Mouse (Mus musculus): ENCODE measurements at regions not wholly inside any gene's neighbourhood (a gene's known extent, or its start where the extent isn't known, plus 50 kb on each side); places are given as distances from the start of the nearest gene placed in this dataset.
"Not testable (repeated sequence)": the region's sequence is repeated elsewhere in the genome, so short reads cannot be mapped to it uniquely, and the experiment has no call there.

DNA sequence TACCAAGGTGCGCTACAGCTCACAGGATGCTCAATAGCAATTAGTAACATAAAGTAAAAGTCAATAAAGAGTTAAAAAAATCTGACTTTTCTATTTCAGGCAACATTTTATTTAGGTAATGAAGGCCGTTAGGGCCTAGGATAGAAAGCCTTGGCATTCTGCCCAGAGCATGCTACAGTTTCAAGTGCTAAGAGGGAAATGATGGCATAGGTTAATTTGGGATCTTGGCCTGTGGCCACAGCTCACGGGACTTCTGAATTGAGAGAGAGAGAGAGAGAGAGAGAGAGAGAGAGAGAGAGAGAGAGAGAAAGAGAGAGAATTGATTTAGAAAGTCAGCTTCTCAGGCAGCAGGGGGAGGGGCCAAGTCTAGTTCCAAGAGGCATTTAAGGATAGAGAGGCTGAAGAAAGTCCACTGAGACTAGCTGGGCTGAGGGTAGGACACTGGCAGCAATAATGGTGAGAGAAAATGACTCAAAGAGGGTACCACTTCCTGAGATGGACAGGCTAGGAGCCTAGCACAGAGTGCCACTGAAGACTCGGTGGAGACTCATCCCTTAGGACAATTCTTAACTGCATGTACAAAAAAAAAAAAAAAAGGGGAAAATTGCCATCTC, 52.6 kb upstream of the Klf14 start:
- no peak for DNase-seq

DNA sequence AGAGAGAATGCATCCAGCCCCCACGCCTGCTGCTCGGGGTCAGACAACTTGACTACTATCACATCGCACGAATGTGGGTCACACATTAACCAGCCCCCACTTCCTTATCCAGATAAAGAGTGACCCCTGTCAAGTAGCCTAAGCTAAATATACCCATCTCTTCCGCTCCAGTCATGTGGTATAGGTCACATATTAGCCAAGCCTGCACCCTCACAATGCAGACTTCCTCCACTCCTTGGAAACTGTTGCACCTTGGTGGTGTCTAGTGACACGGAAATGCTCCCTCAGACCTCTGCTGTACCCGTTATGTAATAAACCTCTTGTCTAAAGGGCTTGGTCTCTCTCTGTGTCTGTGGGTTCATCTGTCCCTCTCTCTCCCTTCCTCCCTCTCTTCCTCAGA, 57.7 kb upstream of the Klf14 start:
- DNase-seq, result no peak

GRCm38 (mm10) chr6:31021776-31022175, 62.9 kb upstream of the Klf14 start:
- no peak for DNase-seq

DNA sequence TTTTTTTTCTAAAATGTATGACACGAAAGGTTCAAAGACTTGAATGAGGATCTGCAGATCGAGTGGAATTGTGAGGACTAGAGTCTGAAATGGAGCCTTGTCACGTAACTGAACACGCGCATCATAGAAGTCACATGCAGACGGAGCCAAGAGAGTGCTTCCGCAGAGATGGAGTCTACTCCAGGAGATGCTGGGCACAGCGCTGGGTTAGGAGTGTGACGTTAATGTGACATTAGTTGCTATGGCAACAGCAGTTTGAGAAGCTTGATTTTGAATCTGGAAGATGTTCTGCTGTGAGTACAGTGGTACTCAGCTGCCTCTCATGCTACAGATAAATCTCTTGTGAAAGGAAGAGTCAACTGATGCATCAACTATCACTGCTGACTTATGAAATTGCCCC, 70.9 kb upstream of the Klf14 start:
- no peak for DNase-seq

GRCm38 (mm10) chr6:31031022-31031421, 72.1 kb upstream of the Klf14 start:
- no peak for DNase-seq

- no peak for DNase-seq
These were observed 73.3 kb upstream of the Klf14 start for GRCm38 (mm10) chr6:31032147-31032546.

DNA sequence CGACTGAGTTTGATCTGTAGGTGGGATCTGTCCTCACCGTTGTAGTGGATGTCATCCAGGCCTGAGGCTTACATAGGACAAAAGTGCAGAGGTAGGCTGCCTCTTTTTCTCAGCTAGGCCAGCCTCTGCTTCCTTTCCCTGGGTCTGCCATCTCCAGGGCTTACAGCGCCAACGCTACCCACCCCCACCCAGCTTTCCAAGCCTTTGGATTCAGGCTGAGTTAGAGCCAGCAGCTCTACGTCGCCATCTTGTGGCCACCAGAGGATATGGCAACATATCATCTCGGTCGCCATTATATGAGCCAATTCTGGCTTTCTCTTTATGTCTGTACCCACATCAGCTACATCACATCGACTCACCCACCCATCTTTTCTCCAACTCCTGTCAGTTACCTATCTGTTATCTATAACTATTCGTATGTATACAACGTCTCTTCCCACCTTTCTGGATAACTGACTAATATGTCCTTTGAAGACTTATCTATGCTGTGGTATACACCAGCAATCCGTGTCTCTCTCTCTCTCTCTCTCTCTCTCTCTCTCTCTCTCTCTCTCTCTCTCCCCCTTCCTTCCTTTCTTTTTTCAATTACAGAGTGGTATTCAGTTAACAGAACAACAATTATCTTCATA, 74.2 kb upstream of the Klf14 start:
- no peak for DNase-seq

DNA sequence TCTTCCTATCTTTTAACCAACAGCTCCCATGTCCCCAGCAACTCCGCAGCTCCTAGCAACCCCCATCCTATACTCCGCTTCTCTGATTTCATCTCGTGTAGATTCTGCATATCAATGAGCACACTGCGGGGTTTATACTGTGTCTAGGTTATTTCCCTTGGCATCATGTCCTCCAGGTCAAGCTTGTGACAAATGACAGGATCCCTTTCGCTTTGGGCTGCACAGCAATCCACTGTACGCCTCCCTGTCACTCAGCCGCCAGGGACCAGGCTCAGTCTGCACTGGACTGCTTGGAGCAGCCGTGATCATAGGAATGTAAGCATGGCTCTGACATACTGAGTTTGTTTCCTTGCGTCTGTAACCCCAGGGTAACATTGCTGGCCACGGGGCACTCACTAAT, 75.9 kb upstream of the Klf14 start:
- DNase-seq, result no peak

DNA sequence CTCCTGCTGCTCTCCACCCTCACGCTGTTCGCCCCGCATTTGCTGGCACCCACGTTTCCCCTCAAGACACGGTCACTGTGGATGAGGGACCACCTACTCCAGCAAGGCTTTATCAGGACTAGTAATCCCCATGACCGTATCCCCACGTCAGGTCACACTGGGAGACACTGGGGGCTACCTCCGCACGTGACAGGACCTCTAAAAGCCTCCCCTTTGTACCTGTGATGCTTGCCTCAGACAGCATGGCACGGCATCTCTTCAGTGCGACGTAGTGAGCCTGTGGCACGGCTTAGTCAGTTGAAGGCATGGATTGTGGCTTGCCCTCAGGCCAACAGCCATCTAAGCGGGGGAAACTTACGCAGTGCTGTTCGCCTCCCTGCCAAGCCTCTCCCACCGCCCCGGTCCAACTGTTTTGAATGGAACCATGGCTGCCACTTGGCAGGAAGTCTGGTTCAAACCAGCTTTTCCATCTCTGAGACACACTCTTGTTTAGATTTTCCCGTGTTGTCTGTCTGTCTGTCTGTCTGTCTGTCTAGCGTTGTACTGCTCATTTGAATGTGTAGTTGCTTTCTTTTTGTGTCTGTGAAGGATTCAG, 79.0 kb upstream of the Klf14 start:
- no peak for DNase-seq

DNA sequence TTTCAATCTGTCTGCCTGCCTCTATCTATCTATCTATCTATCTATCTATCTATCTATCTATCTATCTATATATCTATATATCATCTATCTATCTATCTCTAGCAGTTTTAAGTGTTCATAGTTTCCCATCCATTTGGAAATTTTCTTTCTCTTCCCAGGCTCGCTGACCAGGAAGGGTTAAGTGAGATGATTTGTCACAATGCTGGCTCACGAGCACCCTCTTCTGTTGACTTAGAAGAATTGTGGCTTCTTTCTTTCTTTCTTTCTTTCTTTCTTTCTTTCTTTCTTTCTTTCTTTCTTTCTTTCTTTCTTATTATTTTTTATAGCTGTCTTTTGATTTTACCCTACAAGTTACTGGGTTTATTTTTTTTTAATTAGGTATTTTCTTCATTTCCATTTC, 79.6 kb upstream of the Klf14 start:
- not testable (repeated sequence) for DNase-seq

DNA sequence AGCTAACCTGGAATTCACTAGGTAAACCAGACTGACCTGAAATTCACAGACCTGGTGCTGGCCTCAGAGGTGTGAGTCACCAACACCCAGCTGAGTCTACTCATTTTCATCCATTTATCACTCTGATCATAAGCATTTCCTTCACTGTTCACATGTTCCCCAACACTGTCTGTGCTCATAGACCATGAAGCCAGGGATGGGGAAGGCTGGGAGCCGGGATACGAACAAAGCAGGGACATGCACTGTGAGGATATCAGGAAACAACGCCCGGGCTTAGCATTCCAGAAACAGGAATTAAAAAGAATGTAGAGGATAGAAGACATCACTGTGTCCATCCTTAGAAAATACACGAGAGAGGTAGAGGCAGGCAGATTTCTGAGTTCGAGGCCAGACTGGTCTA, 80.6 kb upstream of the Klf14 start:
- DNase-seq, result no peak

- no peak for DNase-seq
These were observed 81.9 kb upstream of the Klf14 start for GRCm38 (mm10) chr6:31040783-31041182.

DNA sequence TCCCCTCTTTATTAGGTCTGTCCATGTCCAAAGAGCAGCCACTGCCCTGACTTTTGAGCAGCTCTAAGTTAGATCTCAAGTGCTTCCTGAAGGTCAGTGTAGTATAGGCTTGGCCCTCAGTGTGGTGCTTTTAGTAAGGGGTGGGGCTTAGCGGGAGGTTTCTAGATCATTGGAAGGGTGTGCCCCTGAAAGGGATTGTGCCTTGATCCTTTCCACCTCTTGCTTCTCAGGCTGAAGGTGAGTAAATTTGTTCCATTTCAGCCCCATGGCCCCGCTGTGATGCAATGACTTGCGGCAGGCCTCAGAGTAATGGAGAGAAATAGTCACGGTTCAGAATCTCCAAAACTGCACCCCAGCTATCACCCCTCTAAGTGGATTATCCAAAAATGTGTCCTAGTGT, 84.5 kb upstream of the Klf14 start:
- no peak for DNase-seq

GRCm38 (mm10) chr6:31043919-31044318, 85.0 kb upstream of the Klf14 start:
- no peak for DNase-seq

DNA sequence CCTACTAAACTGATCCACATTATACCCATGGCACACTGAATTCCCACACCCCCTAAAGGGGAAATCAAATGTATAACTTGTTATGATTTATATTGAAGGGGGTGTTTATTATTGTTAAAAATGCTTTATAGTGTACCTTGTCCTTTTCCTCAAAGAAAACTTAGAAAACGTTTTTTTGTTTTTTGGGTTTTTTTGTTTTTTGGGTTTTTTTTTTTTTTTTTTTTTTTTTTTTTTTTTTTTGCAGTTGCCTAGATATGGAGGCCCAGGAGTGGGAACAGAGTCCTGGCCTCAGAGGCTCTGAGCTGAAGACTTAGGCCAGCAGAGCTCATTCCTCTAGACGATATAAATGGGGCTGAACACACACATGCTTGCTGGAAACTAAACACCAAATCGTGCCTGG, 87.3 kb upstream of the Klf14 start:
- DNase-seq, result no peak

DNA sequence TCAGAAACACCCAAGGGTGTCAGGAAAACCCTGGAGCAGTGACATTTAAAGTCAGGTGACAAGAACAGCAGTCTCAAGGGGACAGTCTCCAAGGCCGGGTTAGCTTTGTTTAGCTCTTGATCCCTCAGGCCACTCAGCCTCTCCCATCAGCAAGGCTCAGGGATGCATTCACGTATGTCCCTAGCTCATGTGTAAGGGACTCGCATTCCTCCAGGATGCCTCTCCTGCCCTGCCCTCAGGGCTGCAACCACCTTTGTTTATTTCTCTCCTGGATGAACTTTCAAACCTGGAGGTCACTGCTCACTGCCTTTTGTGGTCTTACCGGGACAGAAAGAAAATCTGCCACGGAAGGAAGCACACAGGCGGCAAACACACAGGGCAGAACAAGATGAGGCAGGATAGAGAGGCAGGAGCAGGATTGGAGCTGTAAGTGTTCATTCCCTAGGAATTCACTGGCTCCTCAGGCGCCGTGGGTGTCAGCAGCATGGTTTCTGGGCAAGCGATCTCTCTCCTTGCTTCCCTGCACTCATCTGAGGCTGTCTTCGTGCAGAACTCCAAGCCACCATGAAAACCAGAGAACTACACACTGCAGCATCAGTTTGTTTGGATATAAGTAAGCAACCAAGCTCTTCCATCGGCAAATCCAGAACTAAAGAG, 90.2 kb upstream of the Klf14 start:
- no peak for DNase-seq

- DNase-seq, result no peak
These were observed 92.0 kb upstream of the Klf14 start for GRCm38 (mm10) chr6:31050831-31051230.

DNA sequence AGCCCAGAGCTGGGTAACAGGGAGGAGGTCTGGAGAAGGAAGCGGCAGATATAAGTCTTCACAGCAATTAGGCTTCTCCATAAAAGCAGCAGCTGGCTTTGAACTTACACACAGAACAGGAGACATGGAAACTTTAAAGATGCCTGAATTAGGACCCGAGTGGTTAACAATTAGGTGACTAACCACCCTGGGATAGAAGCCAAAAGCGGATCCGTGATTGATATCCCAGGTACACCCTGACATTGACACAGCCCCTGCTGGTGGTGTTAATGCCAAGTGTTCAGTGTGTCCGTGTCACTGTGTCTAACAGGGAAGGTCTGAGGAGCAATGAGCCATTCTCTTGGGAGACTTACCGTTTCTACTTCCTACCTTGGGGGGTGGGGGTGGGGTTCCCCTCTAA, 92.9 kb upstream of the Klf14 start:
- no peak for DNase-seq

DNA sequence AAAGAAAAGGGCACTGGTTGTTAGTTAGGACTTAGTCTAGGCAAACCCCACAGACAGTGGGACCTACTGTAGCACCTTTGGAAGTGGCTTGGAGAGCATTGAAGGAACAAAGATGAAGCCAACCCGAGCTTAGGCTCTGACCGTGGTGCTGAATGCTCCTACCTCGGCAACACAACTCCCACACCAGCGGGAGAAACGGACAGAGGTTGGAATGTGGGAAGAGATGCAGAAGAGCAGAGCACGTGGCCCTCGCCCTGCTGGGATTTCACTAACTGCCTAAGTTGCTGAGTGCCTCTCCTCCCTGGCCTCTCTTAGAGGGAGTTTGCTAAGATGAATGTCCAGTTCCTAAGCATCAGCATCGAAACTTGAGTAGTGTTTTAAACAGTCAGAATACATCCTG, 94.1 kb upstream of the Klf14 start:
- DNase-seq, result no peak

GRCm38 (mm10) chr6:31056786-31057566, 98.1 kb upstream of the Klf14 start:
- DNase-seq, result no peak

GRCm38 (mm10) chr6:31058299-31058698, 99.4 kb upstream of the Klf14 start:
- no peak for DNase-seq

DNA sequence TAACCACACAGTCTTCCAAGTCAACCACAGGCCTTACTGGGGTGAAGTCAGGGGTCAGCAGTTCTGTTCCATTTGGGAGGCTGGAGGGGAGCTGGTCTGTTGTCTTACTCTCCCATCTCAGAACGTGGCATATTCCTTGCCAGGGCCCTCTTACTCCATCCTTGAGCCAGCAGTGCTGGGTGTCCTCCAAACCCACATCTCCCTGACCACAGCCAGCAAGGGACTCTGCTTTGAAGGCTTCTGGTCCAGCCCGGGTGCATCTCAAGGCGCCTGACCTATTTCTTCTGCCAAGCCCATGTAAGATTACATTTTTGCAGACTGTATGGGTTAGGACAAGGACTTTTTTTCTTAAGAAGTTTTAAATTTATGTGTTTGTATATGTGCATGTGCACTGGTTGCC, 100.1 kb upstream of the Klf14 start:
- no peak for DNase-seq

GRCm38 (mm10) chr6:31061813-31062212, 102.9 kb upstream of the Klf14 start:
- DNase-seq, result no peak

Data from thymus, adult 18-20 months (tissue).